Mouse (Mus musculus) liver, embryonic 15.5 days (tissue): ENCODE results near the gene Per1. TPM values are rescaled to one million over a fixed set of nuclear protein-coding genes. Genes with fewer than 3 reads are reported as not detected.

Source experiments
- ATAC-seq: fragments of 200-750 bp; cut with Nextera tagmentation; 2 replicates; pipeline ENCODE4 v1.8.0; 2017; ENCODE audit warnings: moderate number of reproducible peaks, mild to moderate bottlenecking, moderate library complexity; ENCODE audit not compliant: insufficient read depth
- H3K27ac ChIP-seq: fragments of 300-500 bp; sonication (generic); replicated peaks from 2 replicates; pipeline ENCODE4 v1.5.1; 2015; ENCODE audit warnings: mild to moderate bottlenecking, inconsistent platforms
- H3K27me3 ChIP-seq: fragments of 300-500 bp; sonication (generic); 2 replicates; pipeline ENCODE4 v1.6.1; 2015; ENCODE audit warnings: mild to moderate bottlenecking, inconsistent platforms
- H3K36me3 ChIP-seq: fragments of 300-500 bp; sonication (generic); replicated peaks from 2 replicates; pipeline ENCODE4 v1.6.1; 2015; ENCODE audit warnings: moderate library complexity, mild to moderate bottlenecking, inconsistent platforms
- H3K4me1 ChIP-seq: fragments of 300-500 bp; sonication (generic); replicated peaks from 2 replicates; pipeline ENCODE4 v1.6.1; 2015; ENCODE audit warnings: inconsistent platforms
- H3K4me2 ChIP-seq: fragments of 300-500 bp; sonication (generic); 2 replicates; pipeline ENCODE4 v1.6.1; 2015; ENCODE audit warnings: moderate library complexity, mild to moderate bottlenecking, inconsistent platforms
- H3K4me3 ChIP-seq: fragments of 300-500 bp; sonication (generic); replicated peaks from 2 replicates; pipeline ENCODE4 v1.5.1; 2015; ENCODE audit warnings: mild to moderate bottlenecking, inconsistent platforms
- H3K9ac ChIP-seq: fragments of 300-500 bp; sonication (generic); 2 replicates; pipeline ENCODE4 v1.6.1; 2015; ENCODE audit warnings: moderate library complexity, mild to moderate bottlenecking, inconsistent platforms
- H3K9me3 ChIP-seq: fragments of 300-500 bp; sonication (generic); replicated peaks from 2 replicates; pipeline ENCODE4 v1.6.1; 2016; ENCODE audit warnings: inconsistent platforms
- WGBS: fragments of 180-500 bp; shearing (Covaris S2); methylation state at CpG from one replicate; pipeline ENCODE4 v1.1.7; 2015; ENCODE audit warnings: mixed read lengths; ENCODE audit not compliant: insufficient replicate concordance; 5-methylcytosine and 5-hydroxymethylcytosine counted together
- polyA plus RNA-seq: library from polyadenylated mRNA; unstranded; fragments of >200 nt; fragmentation: Nextera tagmentation; extraction: Ambion mirVana; gene quantifications from 2 replicates; pipeline ENCODE4 v1.2.1, GENCODE M21; 2015

The Per1 gene
- polyA plus RNA-seq, 1 experiment from 2014 or later: 7.6 TPM

DNA sequence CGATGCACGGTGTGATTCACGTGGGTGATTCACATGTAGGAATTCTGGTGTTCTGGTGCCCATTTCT is 30.7 kb downstream of the Per1 start, which contains the start of gene Aloxe3:
Gene Aloxe3 (plus strand): TSS at position 45 of the 67 bp plus-strand sequence.
- Histone ChIP-seq H3K4me2 (peak within 1 kb of the TSS; percentile 93), H3K4me3 (peak within 1 kb of the TSS; percentile 62), H3K36me3 (no peaks in the 10 kb centered on the region), H3K9ac (peak within 1 kb of the TSS; percentile 53), H3K27me3 (peaks cover 63% of the 10 kb centered on the region), H3K4me1 (peaks cover 53% of the 10 kb centered on the region), H3K27ac (peak within 1 kb of the TSS; percentile 66), H3K9me3 (no peaks in the 10 kb centered on the region)
- WGBS: 5% methylated on average over 3 of the region's 3 CpGs
- no peak for ATAC-seq

DNA sequence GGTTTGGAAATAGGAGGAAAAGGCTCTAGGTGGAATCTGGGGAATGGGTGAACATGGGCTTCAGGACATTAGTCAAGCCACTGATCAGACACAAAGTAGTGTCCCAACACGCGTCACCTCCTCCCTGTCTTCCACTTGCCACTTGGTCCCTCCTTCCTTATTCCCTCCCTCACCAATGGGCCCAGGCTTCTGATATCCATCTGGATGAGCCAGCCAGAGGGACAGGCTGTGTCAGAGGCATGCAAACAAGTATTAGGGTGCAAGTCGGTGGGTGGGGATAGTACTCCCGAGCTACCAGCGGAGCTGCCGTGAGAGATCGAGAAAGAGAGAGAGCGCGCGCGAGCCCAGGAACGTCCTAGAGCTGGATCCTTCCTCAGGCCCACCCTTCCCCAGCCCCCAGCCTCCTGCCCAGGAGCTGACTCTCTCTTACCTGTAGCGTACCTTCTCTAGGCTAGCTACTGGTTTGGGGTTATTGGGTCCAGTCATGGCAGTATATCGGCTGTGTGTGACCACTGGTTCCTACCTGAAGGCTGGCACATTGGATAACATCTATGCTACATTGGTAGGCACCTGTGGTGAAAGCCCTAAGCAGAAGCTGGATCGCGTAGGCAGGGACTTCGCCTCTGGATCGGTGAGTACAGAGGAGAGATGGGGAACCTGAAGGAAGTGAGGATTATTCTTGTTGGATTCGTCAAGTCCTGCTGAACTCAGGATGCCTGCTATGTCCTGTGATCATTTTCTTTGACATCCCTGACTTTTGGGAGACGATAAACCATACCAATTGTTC is 31.1 kb downstream of the Per1 start:
- H3K4me3 ChIP-seq: peak overlapping the region; percentile 62
- H3K9ac ChIP-seq: peak overlapping the region; percentile 53
- no peak for ATAC-seq
- H3K27me3 ChIP-seq: peaks cover 62% of the 10 kb centered on the region
- no peak overlapping the region for H3K27ac ChIP-seq
- H3K4me2 ChIP-seq: peak overlapping the region; percentile 93
- no peaks in the 10 kb centered on the region for H3K36me3 ChIP-seq
- WGBS: 14% methylated on average over 20 of the region's 20 CpGs
- peaks cover 49% of the 10 kb centered on the region for H3K4me1 ChIP-seq
- H3K9me3 ChIP-seq: no peaks in the 10 kb centered on the region

DNA sequence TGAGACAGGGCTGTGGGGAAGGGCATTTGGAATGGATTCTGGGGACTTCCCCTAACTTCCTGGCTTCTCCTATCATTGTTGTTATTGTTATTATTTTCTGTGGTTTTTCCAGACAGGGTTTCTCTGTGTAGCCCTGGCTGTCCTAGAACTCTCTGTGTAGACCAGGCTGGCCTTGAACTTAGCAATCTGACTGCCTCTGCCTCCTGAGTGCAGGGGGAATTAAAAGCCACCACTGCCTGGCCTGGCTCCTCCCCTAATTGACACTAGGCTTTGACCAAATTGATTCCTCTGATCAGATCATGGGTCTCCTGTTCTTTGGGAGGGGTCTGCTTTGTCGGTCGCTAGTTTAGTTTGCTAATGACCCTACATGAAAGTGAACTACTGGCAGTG is 31.7 kb downstream of the Per1 start:
- ATAC-seq: no peak
- Histone ChIP-seq H3K9ac (peak overlapping the region; percentile 53; the same call in 1 of the 2 replicates), H3K4me3 (peak overlapping the region; percentile 62), H3K9me3 (no peaks in the 10 kb centered on the region), H3K27me3 (peaks cover 58% of the 10 kb centered on the region), H3K36me3 (no peaks in the 10 kb centered on the region), H3K4me2 (peak overlapping the region; percentile 93), H3K4me1 (peaks cover 43% of the 10 kb centered on the region), H3K27ac (no peak overlapping the region)
- WGBS: 44% methylated on average over 2 of the region's 2 CpGs

DNA sequence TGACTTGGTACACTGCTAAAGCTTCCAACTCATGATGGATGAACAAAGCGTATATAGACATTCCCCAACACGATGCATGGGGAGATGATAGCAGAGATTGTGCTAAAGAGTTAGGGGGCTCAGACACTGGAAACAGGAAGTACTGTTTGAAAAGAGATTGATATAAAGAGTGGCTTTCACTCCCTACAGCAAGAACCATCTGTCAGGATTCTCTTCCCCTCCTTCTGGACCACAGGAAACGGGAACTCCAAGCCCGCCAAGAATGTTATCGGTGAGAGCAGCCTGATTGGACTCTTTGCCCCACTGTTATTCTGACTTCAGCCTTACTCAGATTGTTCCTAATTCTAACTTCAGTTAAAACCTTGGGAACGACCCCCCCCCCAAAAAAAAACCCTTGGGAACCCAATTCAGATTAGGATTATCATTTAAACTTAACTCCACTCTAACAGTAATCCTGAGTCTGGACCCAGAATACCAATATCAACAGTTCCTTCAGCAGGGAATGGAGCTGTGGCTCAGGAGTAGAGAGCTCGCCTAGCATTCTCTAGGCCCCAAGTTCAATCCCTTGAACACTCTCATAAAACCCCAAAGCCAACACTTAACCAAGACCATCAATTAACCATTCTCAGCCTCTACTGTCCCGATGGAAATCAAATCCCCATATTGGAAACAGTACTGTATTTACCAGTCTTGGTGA is 33.6 kb downstream of the Per1 start:
- H3K36me3 ChIP-seq: no peaks in the 10 kb centered on the region
- 35% methylated on average over 8 of the region's 8 CpGs for WGBS
- no peak overlapping the region for H3K4me2 ChIP-seq
- ATAC-seq: no peak
- no peaks in the 10 kb centered on the region for H3K9me3 ChIP-seq
- H3K4me3 ChIP-seq: no peak overlapping the region
- H3K9ac ChIP-seq: no peak overlapping the region
- no peak overlapping the region for H3K27ac ChIP-seq
- peaks cover 54% of the 10 kb centered on the region for H3K27me3 ChIP-seq
- peaks cover 27% of the 10 kb centered on the region for H3K4me1 ChIP-seq

DNA sequence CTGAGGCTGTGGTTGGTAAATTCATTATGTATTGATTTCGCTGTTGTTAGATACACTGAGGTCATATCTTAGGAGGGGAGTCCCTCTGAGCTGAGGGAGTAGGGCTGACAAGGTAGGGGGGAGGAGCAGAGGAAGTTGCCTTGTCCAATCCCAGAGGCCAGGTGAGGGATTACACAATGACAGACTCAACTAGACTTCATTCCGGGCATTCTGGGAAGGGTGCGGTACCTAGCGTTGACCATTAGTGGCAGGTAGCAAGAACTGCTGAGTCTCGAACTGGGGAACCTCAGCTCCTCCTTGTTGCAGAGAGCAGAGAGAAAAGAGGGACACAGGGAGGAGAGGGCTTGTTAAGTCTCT is 38.5 kb downstream of the Per1 start:
- Histone ChIP-seq H3K4me3 (peak overlapping the region; percentile 46; the same call in 1 of the 2 replicates), H3K27me3 (peaks cover 37% of the 10 kb centered on the region), H3K27ac (no peak overlapping the region), H3K4me2 (peak overlapping the region; percentile 70), H3K9ac (no peak overlapping the region), H3K36me3 (no peaks in the 10 kb centered on the region), H3K9me3 (no peaks in the 10 kb centered on the region), H3K4me1 (peaks cover 14% of the 10 kb centered on the region)
- no peak for ATAC-seq
- 43% methylated on average over 5 of the region's 5 CpGs for WGBS

DNA sequence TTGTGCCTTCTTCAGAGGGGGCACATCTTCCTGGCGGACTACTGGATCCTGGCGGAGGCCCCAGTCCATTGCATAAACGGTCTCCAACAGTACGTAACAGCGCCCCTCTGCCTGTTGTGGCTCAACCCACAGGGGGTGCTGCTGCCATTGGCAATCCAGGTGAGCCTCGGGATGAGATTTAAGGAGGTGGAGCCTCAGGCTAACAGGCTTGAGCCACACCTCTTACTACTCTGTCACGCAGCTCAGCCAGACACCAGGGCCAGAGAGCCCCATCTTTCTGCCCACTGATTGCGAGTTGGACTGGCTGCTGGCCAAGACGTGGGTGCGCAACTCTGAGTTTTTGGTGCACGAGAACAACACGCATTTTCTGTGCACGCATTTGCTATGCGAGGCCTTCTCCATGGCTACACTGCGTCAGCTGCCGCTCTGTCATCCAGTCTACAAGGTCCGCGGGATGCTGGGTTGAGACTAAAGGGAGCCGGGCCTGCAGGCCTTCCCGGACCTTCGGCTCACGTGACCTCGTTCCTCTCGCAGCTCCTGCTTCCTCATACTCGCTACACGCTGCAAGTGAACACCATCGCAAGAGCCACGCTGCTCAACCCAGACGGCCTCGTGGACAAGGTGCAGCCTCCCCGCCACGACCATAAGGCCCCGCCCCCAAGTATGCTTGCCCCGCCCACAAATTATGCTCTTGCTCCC is 39.1 kb downstream of the Per1 start:
- peak; percentile 46 for ATAC-seq

DNA sequence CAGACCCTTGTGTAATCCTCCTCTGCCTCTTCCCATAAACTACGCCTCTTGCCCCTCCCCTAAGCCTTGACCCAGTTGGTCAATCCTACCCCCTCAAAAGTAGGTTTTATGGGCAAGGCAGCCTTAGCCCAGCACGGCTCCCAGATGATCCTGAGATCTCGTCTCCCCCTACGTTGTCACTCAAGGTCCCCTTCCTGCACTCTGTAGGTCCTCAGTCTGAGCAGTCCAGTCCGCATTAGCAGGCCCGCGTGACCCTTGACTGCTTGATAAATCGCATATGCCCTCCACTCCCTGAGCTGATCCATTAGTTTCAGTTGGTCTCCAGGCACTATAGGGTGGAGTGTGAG is 39.6 kb downstream of the Per1 start:
- Histone ChIP-seq H3K9ac (no peak overlapping the region), H3K4me3 (peak overlapping the region; percentile 46), H3K4me2 (peak overlapping the region; percentile 70), H3K4me1 (peaks cover 14% of the 10 kb centered on the region), H3K36me3 (no peaks in the 10 kb centered on the region), H3K27me3 (peaks cover 26% of the 10 kb centered on the region), H3K27ac (no peak overlapping the region), H3K9me3 (no peaks in the 10 kb centered on the region)
- peak; percentile 32 for ATAC-seq
- 34% methylated on average over 8 of the region's 8 CpGs for WGBS

More for the DNA sequence above, 39.1 kb downstream of the Per1 start:
- peaks cover 32% of the 10 kb centered on the region for H3K27me3 ChIP-seq
- WGBS: 7% methylated on average over 34 of the region's 34 CpGs
- H3K9me3 ChIP-seq: no peaks in the 10 kb centered on the region
- peak overlapping the region; percentile 70 for H3K4me2 ChIP-seq
- H3K9ac ChIP-seq: no peak overlapping the region
- no peaks in the 10 kb centered on the region for H3K36me3 ChIP-seq
- no peak overlapping the region for H3K27ac ChIP-seq
- H3K4me3 ChIP-seq: peak overlapping the region; percentile 46
- peaks cover 14% of the 10 kb centered on the region for H3K4me1 ChIP-seq

DNA sequence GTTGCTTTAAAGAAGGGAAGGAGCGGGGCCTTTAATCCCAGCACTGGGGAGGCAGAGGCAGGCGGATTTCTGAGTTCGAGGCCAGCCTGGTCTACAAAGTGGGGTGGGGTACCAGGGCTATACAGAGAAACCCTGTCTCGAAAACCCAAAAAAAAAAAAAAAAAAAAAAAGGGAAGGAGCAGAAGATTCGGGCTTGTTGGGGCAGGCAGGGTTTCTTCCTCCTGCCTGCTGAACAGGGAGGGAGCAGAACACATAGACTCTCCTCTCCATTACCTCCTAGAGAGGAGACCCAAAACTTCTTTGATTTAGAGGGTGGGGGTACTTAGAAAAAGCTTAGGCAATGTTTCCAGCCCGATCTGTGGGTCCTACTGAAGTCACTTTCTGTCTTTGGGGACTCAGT is 40.3 kb downstream of the Per1 start:
- no peak overlapping the region for H3K4me2 ChIP-seq
- peaks cover 21% of the 10 kb centered on the region for H3K27me3 ChIP-seq
- ATAC-seq: no peak
- H3K9ac ChIP-seq: no peak overlapping the region
- H3K4me1 ChIP-seq: peaks cover 12% of the 10 kb centered on the region
- WGBS: 54% methylated on average over 6 of the region's 6 CpGs
- H3K36me3 ChIP-seq: no peaks in the 10 kb centered on the region
- no peak overlapping the region for H3K27ac ChIP-seq
- no peak overlapping the region for H3K4me3 ChIP-seq
- no peaks in the 10 kb centered on the region for H3K9me3 ChIP-seq

DNA sequence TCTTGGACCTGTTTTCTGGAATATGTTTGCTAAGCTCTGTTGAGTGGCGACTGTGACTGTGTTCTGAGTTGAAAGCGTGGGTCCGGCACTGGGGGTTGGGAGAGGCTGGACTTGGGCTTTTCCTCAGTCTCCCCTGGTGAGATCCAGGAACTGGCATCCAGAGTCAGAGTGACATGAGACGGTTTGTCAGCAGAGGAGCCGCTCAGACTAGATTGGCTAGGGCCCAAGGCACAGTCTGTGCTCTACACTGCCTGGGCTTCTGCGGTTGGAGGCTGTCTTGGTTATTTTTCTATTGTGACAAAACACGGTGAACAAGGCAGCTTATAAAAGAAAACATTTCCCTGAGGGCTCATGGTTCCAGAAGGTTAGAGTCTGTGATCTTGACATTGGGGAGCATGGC is 52.5 kb downstream of the Per1 start:
- 67% methylated on average over 7 of the region's 7 CpGs for WGBS
- no peaks in the 10 kb centered on the region for H3K36me3 ChIP-seq
- no peak overlapping the region for H3K27ac ChIP-seq
- H3K27me3 ChIP-seq: peaks cover 18% of the 10 kb centered on the region; the same call in 1 of the 2 replicates
- no peak for ATAC-seq
- no peak overlapping the region for H3K9ac ChIP-seq
- H3K9me3 ChIP-seq: no peaks in the 10 kb centered on the region
- H3K4me3 ChIP-seq: no peak overlapping the region
- H3K4me2 ChIP-seq: no peak overlapping the region
- H3K4me1 ChIP-seq: 0 out of 2 replicates have a peak, but pooled peaks cover 3% of the 10 kb centered on the region

DNA sequence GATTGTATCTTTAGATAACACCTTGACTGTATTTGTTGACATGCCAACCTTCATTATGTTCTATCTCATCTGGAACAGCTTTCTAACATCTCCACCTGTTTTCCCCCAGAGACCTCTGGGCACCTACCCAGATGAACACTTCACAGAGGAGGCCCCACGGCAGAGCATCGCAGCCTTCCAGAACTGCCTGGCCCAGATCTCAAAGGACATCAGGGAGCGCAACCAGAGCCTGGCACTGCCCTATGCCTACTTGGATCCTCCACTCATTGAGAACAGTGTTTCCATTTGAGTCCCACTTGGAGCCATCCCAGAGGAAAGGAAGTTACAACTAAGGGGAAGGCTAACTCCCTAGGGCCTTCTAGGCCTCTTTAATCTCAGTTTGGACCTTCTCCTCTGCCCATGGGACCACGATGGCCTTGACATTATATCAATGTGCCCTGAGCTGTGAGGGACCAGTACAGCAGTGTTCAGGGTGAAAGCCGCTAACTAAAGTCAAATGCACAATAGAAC is 53.5 kb downstream of the Per1 start:
- no peak overlapping the region for H3K9ac ChIP-seq
- 0 out of 2 replicates have a peak, but pooled peaks cover 3% of the 10 kb centered on the region for H3K4me1 ChIP-seq
- H3K27ac ChIP-seq: no peak overlapping the region
- H3K9me3 ChIP-seq: no peaks in the 10 kb centered on the region
- H3K4me3 ChIP-seq: no peak overlapping the region
- H3K27me3 ChIP-seq: peaks cover 21% of the 10 kb centered on the region; the same call in 1 of the 2 replicates
- ATAC-seq: no peak
- 77% methylated on average over 5 of the region's 5 CpGs for WGBS
- H3K4me2 ChIP-seq: no peak overlapping the region
- H3K36me3 ChIP-seq: no peaks in the 10 kb centered on the region

DNA sequence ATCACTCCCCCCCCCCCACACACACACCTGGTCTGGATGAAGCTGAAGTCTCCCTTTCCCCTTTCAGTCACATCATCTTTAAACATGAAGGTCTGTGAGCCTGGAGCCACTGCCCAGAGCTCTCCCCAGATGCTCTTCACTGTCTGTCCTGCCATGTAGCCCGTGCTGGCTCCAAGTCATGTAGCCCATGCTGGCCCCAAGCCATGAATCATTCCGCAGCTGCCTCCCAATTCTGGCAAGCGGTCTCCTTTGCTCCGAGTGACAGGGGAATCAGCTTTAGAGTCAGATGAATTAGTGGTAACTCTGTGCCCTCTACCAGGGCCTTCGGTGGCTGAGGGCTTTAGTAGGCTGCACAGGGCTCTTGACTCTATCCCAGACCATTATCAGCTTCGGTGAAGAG is 54.7 kb downstream of the Per1 start:
- no peak overlapping the region for H3K4me3 ChIP-seq
- no peaks in the 10 kb centered on the region for H3K36me3 ChIP-seq
- ATAC-seq: no peak
- 0 out of 2 replicates have a peak, but pooled peaks cover 3% of the 10 kb centered on the region for H3K4me1 ChIP-seq
- H3K27ac ChIP-seq: no peak overlapping the region
- peaks cover 33% of the 10 kb centered on the region for H3K27me3 ChIP-seq
- H3K9me3 ChIP-seq: no peaks in the 10 kb centered on the region
- H3K9ac ChIP-seq: no peak overlapping the region
- 57% methylated on average over 6 of the region's 6 CpGs for WGBS
- no peak overlapping the region for H3K4me2 ChIP-seq
